Mouse (Mus musculus) gastrocnemius, adult 18-20 months (tissue): Measurements from ENCODE around the gene Prx. TPM values are rescaled to one million over a fixed set of nuclear protein-coding genes. Genes with fewer than 3 reads are reported as not detected.

Source experiments
- DNase-seq: peaks from one replicate; pipeline ENCODE4 v3.0.0; 2021; ENCODE audit warnings: low spot score
- total RNA-seq, 2 experiments: library from RNA; stranded (reverse); gene quantifications; 2 replicates each; pipeline ENCODE4 v1.2.3; 2021

The Prx gene
- total RNA-seq, 2 experiments from 2014 or later: 5.2 to 6.6 TPM

- DNase-seq: peak; percentile 95
Observed at GRCm38 (mm10) chr7:27552931-27553513, 53.9 kb downstream of the Prx start, which contains the start of the genes Pld3 and 2310022A10Rik. Gene Pld3, minus strand, starts transcription at chr7:27553218. Gene 2310022A10Rik, plus strand, starts transcription at chr7:27553233.

DNA sequence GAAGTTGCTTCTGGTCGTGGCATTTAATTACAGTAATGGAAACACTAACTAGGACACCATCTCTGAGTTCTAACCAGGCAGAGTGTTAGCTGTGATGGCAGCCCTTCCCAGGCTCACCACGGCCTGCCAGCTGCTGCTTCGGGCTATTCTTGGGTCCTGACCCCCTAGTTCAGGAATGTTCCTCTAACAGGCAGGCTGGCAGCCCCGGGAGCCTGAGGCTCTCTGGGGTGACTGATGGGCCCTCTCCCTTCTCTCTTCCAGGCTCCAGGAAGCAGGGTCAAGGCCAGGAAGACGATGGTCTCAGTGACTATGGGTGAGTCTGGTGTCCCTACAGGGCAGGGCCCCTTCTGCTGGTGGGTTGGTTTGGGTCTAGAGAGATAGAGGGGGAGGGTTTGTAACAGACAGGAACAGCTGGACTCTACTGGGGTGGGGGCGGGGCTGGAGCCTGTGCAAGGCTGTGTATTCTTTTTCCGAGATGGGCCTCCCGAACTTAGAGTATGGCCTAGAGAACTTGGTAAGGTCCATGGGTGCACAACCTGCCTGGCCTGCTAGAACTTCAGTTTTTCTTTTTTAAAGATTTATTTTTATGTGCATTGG lies 61.3 kb downstream of the Prx start:
- peak; percentile 87 for DNase-seq

DNA sequence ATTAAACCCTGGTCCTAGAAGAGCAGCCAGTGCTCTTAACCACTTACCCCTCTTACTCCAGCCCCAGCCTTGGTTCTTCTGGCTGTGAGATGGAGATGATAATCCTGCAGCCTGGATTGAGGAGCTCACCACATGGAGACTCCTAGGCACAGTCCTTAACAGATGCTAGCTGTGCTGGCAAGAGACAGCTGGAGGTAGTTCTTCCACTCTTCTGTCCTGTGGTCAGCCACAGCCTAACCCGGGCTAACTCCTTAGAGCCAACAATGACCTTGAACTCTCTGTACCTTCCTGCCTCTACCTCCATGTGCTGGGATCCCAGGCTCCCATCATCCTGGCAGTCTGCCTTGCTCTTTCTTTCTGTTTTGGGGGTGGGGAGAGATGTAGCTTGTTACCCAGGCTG lies 61.9 kb downstream of the Prx start:
- no peak for DNase-seq

Other genes starting within 250 kb of the Prx start
- 1 to 10 TPM; 2.2 to 2.8 TPM for gene Numbl, start 240.9 kb upstream of the Prx start, total RNA-seq
- 10 to 100 TPM; 55.8 to 66.9 TPM for gene Ltbp4, start 161.6 kb upstream of the Prx start, total RNA-seq
- 1 to 10 TPM; 2.2 to 3.0 TPM for gene Shkbp1, start 143.3 kb upstream of the Prx start, total RNA-seq
- gene Gm20479, start 141.9 kb upstream of the Prx start, total RNA-seq: under 1 TPM in 1 of 2 experiments, not detected in 1; 0.57 TPM
- not detected for gene Sptbn4, start 51.6 kb upstream of the Prx start, total RNA-seq
- 10 to 100 TPM; 12.5 to 12.7 TPM for gene Blvrb, start 51.3 kb upstream of the Prx start, total RNA-seq
- 1 to 10 TPM; 3.0 to 4.0 TPM for gene Sertad3, start 25.6 kb upstream of the Prx start, total RNA-seq
- gene Sertad1, start 12.4 kb upstream of the Prx start, total RNA-seq: 1 to 10 TPM; 6.9 to 8.4 TPM
- not detected for gene Hipk4, start 23.9 kb downstream of the Prx start, total RNA-seq
- gene Pld3, start 53.9 kb downstream of the Prx start, total RNA-seq: 10 to 100 TPM; 15.1 to 16.1 TPM
- gene 2310022A10Rik, start 53.9 kb downstream of the Prx start, total RNA-seq: 100 to 1,000 TPM; 103 to 116 TPM
- gene Akt2, start 92.2 kb downstream of the Prx start, total RNA-seq: 100 to 1,000 TPM; 171 to 178 TPM
- gene Ttc9b, start 154.6 kb downstream of the Prx start, total RNA-seq: not detected
- gene Map3k10, start 175.3 kb downstream of the Prx start, total RNA-seq: 10 to 100 TPM; 36.3 to 38.4 TPM
- gene Zfp607b, start 190.0 kb downstream of the Prx start, total RNA-seq: under 1 TPM; 0.37 to 0.64 TPM
- gene Zfp60, start 232.1 kb downstream of the Prx start, total RNA-seq: 1 to 10 TPM; 5.1 to 6.9 TPM